Mouse (Mus musculus) megakaryocyte progenitor cell, adult 5-6 weeks (primary cell): ENCODE data around the gene Gm17482. TPM values are rescaled to one million over a fixed set of nuclear protein-coding genes. Genes with fewer than 3 reads are reported as not detected.

ENCODE experiments used
- ATAC-seq: replicated peaks from 2 replicates; pipeline ENCODE4 v1.8.0; 2016; ENCODE audit warnings: mild to moderate bottlenecking, moderate TSS enrichment, inconsistent platforms; ENCODE audit not compliant: poor library complexity
- total RNA-seq, 2 experiments: library from RNA; stranded (forward) in 1 of 2; stranded (reverse) in 1 of 2; fragments of 157-497, 149-512 nt in 1 of 2; fragments of 200-1000 nt in 1 of 2; gene quantifications; 2 replicates each; pipeline versions ENCODE4 v1.2.3 to v1.2.4; 2015 to 2017

Gene Gm17482
- total RNA-seq, 2 experiments from 2014 or later = not detected

- ATAC-seq = no peak
These were observed 63.4 kb downstream of the Gm17482 start for GRCm38 (mm10) chr6:115290561-115290960.

- no peak for ATAC-seq
These were observed 63.9 kb downstream of the Gm17482 start for GRCm38 (mm10) chr6:115291068-115291467.

- ATAC-seq = no peak
These were observed 64.7 kb downstream of the Gm17482 start for GRCm38 (mm10) chr6:115291823-115292222.

- ATAC-seq = no peak
These were observed 65.5 kb downstream of the Gm17482 start for GRCm38 (mm10) chr6:115292621-115293020.

GRCm38 (mm10) chr6:115293877-115294276 is 66.7 kb downstream of the Gm17482 start:
- ATAC-seq = no peak

- no peak for ATAC-seq
These were observed 80.0 kb downstream of the Gm17482 start for GRCm38 (mm10) chr6:115307134-115307533.

Other genes with a start within 250 kb of the Gm17482 start
- gene Tamm41, start 189.5 kb upstream of the Gm17482 start, total RNA-seq (2015) = 54.3 and 55.0 TPM in 2 replicates
- 49.5 and 50.6 TPM in 2 replicates for gene Tamm41, start 189.5 kb upstream of the Gm17482 start, total RNA-seq (2017)
- not detected in 2 replicates for gene Syn2, start 92.4 kb upstream of the Gm17482 start, total RNA-seq (2015)
- not detected in 2 replicates for gene Syn2, start 92.4 kb upstream of the Gm17482 start, total RNA-seq (2017)
- not detected in 2 replicates for gene Timp4, start 24.9 kb downstream of the Gm17482 start, total RNA-seq (2015)
- not detected in 2 replicates for gene Timp4, start 24.9 kb downstream of the Gm17482 start, total RNA-seq (2017)
- 0.32 and 0.69 TPM in 2 replicates for gene Pparg, start 133.6 kb downstream of the Gm17482 start, total RNA-seq (2015)
- 0.24 TPM in 1 of 2 replicates, not detected in the other for gene Pparg, start 133.6 kb downstream of the Gm17482 start, total RNA-seq (2017)